Mouse (Mus musculus): Measurements from ENCODE around the gene Micall2. TPM values are rescaled to one million over a fixed set of nuclear protein-coding genes. Genes with fewer than 3 reads are reported as not detected.

Gene Micall2
- polyA plus RNA-seq, 1 experiment from 2014 or later = 6.6 TPM

- peaks cover 40% of the 10 kb centered on the region for H3K27me3 ChIP-seq (ENCODE audit: control insufficient read depth, insufficient read depth, low read length)
- no peak for ATAC-seq (ENCODE audit: insufficient number of reproducible peaks, low FRiP score, low TSS enrichment, low read depth)
- WGBS = 76% methylated on average over 7 of the region's 8 CpGs
Observed at GRCm38 (mm10) chr5:139661713-139662112, 74.4 kb downstream of the Micall2 start.

GRCm38 (mm10) chr5:139659307-139659706 is 76.8 kb downstream of the Micall2 start:
- Histone ChIP-seq H3K27me3 (ENCODE audit: control insufficient read depth, insufficient read depth, low read length) (peaks cover 36% of the 10 kb centered on the region), H3K9me3 (ENCODE audit: control insufficient read depth, low read length) (no peaks in the 10 kb centered on the region), H3K9ac (ENCODE audit: low read length) (peak overlapping the region; percentile 27; the same call in 1 of the 2 replicates), H3K4me3 (ENCODE audit: low read depth, low read length) (no peak overlapping the region; the same call in 1 of the 2 replicates), H3K4me2 (ENCODE audit: low read depth, severe bottlenecking) (peak overlapping the region; percentile 36), H3K4me1 (ENCODE audit: control insufficient read depth, insufficient read depth, low read length) (peaks cover 5% of the 10 kb centered on the region; the same call in 1 of the 2 replicates), H3K36me3 (ENCODE audit: control insufficient read depth, insufficient read depth, low read length) (no peaks in the 10 kb centered on the region), H3K27ac (replicated peaks; ENCODE audit: low read depth, low read length) (no peak overlapping the region)
- no peak for ATAC-seq (ENCODE audit: insufficient number of reproducible peaks, low FRiP score, low TSS enrichment, low read depth)
- peak; percentile 38 for DNase-seq (ENCODE audit: low spot score)
- 1% methylated on average over 18 of the region's 18 CpGs for WGBS

More at GRCm38 (mm10) chr5:139661713-139662112, 74.4 kb downstream of the Micall2 start:
- H3K9ac ChIP-seq (ENCODE audit: low read length) = no peak overlapping the region
- H3K9me3 ChIP-seq (ENCODE audit: control insufficient read depth, low read length) = no peaks in the 10 kb centered on the region
- no peak overlapping the region for H3K4me3 ChIP-seq (ENCODE audit: low read depth, low read length)
- no peak overlapping the region for H3K4me2 ChIP-seq (ENCODE audit: low read depth, severe bottlenecking)
- H3K36me3 ChIP-seq (ENCODE audit: control insufficient read depth, insufficient read depth, low read length) = no peaks in the 10 kb centered on the region
- peaks cover 5% of the 10 kb centered on the region; the same call in 1 of the 2 replicates for H3K4me1 ChIP-seq (ENCODE audit: control insufficient read depth, insufficient read depth, low read length)
- no peak for DNase-seq (ENCODE audit: low spot score)
- no peak overlapping the region for H3K27ac ChIP-seq (replicated peaks; ENCODE audit: low read depth, low read length)

GRCm38 (mm10) chr5:139658865-139659264 is 77.3 kb downstream of the Micall2 start:
- no peak overlapping the region for H3K4me3 ChIP-seq (ENCODE audit: low read depth, low read length)
- no peak for ATAC-seq (ENCODE audit: insufficient number of reproducible peaks, low FRiP score, low TSS enrichment, low read depth)
- no peaks in the 10 kb centered on the region for H3K9me3 ChIP-seq (ENCODE audit: control insufficient read depth, low read length)
- no peaks in the 10 kb centered on the region for H3K36me3 ChIP-seq (ENCODE audit: control insufficient read depth, insufficient read depth, low read length)
- H3K4me1 ChIP-seq (ENCODE audit: control insufficient read depth, insufficient read depth, low read length) = peaks cover 5% of the 10 kb centered on the region; the same call in 1 of the 2 replicates
- DNase-seq (ENCODE audit: low spot score) = no peak
- H3K4me2 ChIP-seq (ENCODE audit: low read depth, severe bottlenecking) = no peak overlapping the region
- no peak overlapping the region for H3K27ac ChIP-seq (replicated peaks; ENCODE audit: low read depth, low read length)
- peaks cover 36% of the 10 kb centered on the region for H3K27me3 ChIP-seq (ENCODE audit: control insufficient read depth, insufficient read depth, low read length)
- H3K9ac ChIP-seq (ENCODE audit: low read length) = no peak overlapping the region
- 33% methylated on average over 7 of the region's 7 CpGs for WGBS

- no peak overlapping the region for H3K4me3 ChIP-seq (ENCODE audit: low read depth, low read length)
- peaks cover 36% of the 10 kb centered on the region for H3K27me3 ChIP-seq (ENCODE audit: control insufficient read depth, insufficient read depth, low read length)
- H3K36me3 ChIP-seq (ENCODE audit: control insufficient read depth, insufficient read depth, low read length) = no peaks in the 10 kb centered on the region
- peaks cover 5% of the 10 kb centered on the region; the same call in 1 of the 2 replicates for H3K4me1 ChIP-seq (ENCODE audit: control insufficient read depth, insufficient read depth, low read length)
- no peak for ATAC-seq (ENCODE audit: insufficient number of reproducible peaks, low FRiP score, low TSS enrichment, low read depth)
- WGBS = 63% methylated on average over 10 of the region's 10 CpGs
- no peak overlapping the region for H3K27ac ChIP-seq (replicated peaks; ENCODE audit: low read depth, low read length)
- H3K9me3 ChIP-seq (ENCODE audit: control insufficient read depth, low read length) = no peaks in the 10 kb centered on the region
- H3K4me2 ChIP-seq (ENCODE audit: low read depth, severe bottlenecking) = no peak overlapping the region; the same call in 1 of the 2 replicates
- no peak overlapping the region for H3K9ac ChIP-seq (ENCODE audit: low read length)
- no peak for DNase-seq (ENCODE audit: low spot score)
Observed at GRCm38 (mm10) chr5:139657959-139658602, 78.1 kb downstream of the Micall2 start.

Small RNA genes within 50 kb of the gene (microRNA-seq; reads per million reads assigned to microRNA genes)
- gene Mir7037 = not detected

Other genes with a start within 250 kb of the Micall2 start
- gene Uncx, start 192.8 kb downstream of the Micall2 start, polyA plus RNA-seq (2014; fragmentation: Nextera tagmentation; extraction: Ambion mirVana) = 0.08 and 0.21 TPM in 2 replicates
- 33.7 and 40.5 TPM in 2 replicates for gene Ints1, start 39.3 kb upstream of the Micall2 start, polyA plus RNA-seq (2014; fragmentation: Nextera tagmentation; extraction: Ambion mirVana)
- gene Mafk, start 55.2 kb upstream of the Micall2 start, polyA plus RNA-seq (2014; fragmentation: Nextera tagmentation; extraction: Ambion mirVana) = 4.6 and 5.1 TPM in 2 replicates
- 0.92 and 1.5 TPM in 2 replicates for gene Tmem184a, start 83.6 kb upstream of the Micall2 start, polyA plus RNA-seq (2014; fragmentation: Nextera tagmentation; extraction: Ambion mirVana)
- not detected in 2 replicates for gene Gm26938, start 90.1 kb upstream of the Micall2 start, polyA plus RNA-seq (2014; fragmentation: Nextera tagmentation; extraction: Ambion mirVana)
- 75.0 and 82.9 TPM in 2 replicates for gene Psmg3, start 90.5 kb upstream of the Micall2 start, polyA plus RNA-seq (2014; fragmentation: Nextera tagmentation; extraction: Ambion mirVana)
- gene Elfn1, start 171.6 kb upstream of the Micall2 start, polyA plus RNA-seq (2014; fragmentation: Nextera tagmentation; extraction: Ambion mirVana) = 0.07 and 0.08 TPM in 2 replicates

Measured in limb, embryonic 11.5 days (tissue).